Mouse (Mus musculus) neural tube, embryonic 13.5 days (tissue): ENCODE results near the gene 4930568D16Rik. TPM values are rescaled to one million over a fixed set of nuclear protein-coding genes. Genes with fewer than 3 reads are reported as not detected.

Experiments used
- ATAC-seq: fragments of 200-750 bp; cut with Nextera tagmentation; 2 replicates; pipeline ENCODE4 v1.8.0; 2017; ENCODE audit warnings: low read depth, mild to moderate bottlenecking, moderate TSS enrichment, moderate library complexity
- H3K27ac ChIP-seq: fragments of 300-500 bp; sonication (generic); replicated peaks from 2 replicates; pipeline ENCODE4 v1.5.1; 2015; ENCODE audit warnings: moderate library complexity, mild to moderate bottlenecking, inconsistent platforms
- H3K27me3 ChIP-seq: fragments of 300-500 bp; sonication (generic); 2 replicates; pipeline ENCODE4 v1.6.1; 2015; ENCODE audit warnings: mild to moderate bottlenecking, inconsistent platforms
- H3K36me3 ChIP-seq: fragments of 300-500 bp; sonication (generic); 2 replicates; pipeline ENCODE4 v1.6.1; 2015; ENCODE audit warnings: mild to moderate bottlenecking, inconsistent platforms
- H3K4me1 ChIP-seq: fragments of 300-500 bp; sonication (generic); replicated peaks from 2 replicates; pipeline ENCODE4 v1.6.1; 2015; ENCODE audit warnings: inconsistent platforms
- H3K4me2 ChIP-seq: fragments of 300-500 bp; sonication (generic); 2 replicates; pipeline ENCODE4 v1.6.1; 2015; ENCODE audit warnings: inconsistent platforms, mild to moderate bottlenecking, moderate library complexity
- H3K4me3 ChIP-seq: fragments of 300-500 bp; sonication (generic); 2 replicates; pipeline ENCODE4 v1.5.1; 2015; ENCODE audit warnings: mild to moderate bottlenecking, inconsistent platforms
- H3K9ac ChIP-seq: fragments of 300-500 bp; sonication (generic); 2 replicates; pipeline ENCODE4 v1.6.1; 2015; ENCODE audit warnings: moderate library complexity, mild to moderate bottlenecking, inconsistent platforms
- H3K9me3 ChIP-seq: fragments of 300-500 bp; sonication (generic); 2 replicates; pipeline ENCODE4 v1.6.1; 2016; ENCODE audit warnings: inconsistent platforms
- WGBS: fragments of 180-500 bp; shearing (Covaris S2); methylation state at CpG from one replicate; pipeline ENCODE4 v1.1.7; 2015; 5-methylcytosine and 5-hydroxymethylcytosine counted together
- polyA plus RNA-seq: library from polyadenylated mRNA; unstranded; fragments of >200 nt; fragmentation: Nextera tagmentation; extraction: Ambion mirVana; gene quantifications from 2 replicates; pipeline ENCODE4 v1.2.1, GENCODE M21; 2015

The 4930568D16Rik gene
- not detected in 2 replicates for polyA plus RNA-seq

DNA sequence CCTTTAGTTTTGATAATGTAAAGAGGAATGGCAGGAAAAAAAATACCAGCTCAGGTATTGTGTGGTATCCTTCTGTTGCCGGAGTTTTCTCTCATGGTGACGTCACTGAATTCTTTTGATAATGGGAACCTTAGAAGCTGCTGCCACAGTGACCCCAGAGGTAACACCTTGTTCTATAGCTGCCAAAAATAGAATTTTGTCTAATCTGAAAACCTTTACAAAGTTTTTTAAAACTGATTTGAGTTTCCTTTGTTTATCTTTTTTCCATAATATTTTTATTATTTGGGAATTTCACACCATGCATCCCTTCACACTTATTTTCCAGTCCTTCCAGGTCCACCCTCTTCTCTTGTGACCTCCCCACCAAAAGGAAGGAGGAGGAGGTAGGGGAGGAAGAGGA is at the start of gene 4930568D16Rik:
Gene 4930568D16Rik, minus strand, starts transcription at position 101 of the 400 bp plus-strand sequence.
- Histone ChIP-seq H3K4me3 (no peak within 1 kb of the TSS), H3K36me3 (no peaks in the 10 kb centered on the region), H3K4me2 (no peak within 1 kb of the TSS), H3K27ac (no peak within 1 kb of the TSS), H3K27me3 (no peaks in the 10 kb centered on the region), H3K9ac (no peak within 1 kb of the TSS), H3K4me1 (no peaks in the 10 kb centered on the region), H3K9me3 (no peaks in the 10 kb centered on the region)
- WGBS = 87% methylated on average over 2 of the region's 2 CpGs
- ATAC-seq = no peak

DNA sequence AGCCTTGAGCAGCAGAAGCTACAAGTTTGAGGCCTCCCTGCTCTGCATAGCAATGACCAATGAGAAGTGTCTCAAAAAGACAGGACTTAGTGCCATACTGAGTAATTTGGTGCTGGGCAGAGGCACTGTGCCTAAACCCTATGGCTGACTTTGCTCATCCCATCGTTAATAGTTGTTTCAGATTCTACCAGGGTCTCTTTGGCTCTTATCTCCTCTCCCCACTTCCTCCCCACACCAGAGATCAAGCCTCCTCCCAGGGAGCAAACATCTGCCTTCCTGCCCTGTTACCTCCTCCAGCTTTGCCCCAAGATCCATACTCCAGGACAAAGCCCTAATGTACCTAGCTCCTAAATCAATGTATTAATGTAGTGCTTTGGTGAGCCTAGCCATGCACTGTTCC is 49.7 kb upstream of the 4930568D16Rik start:
- Histone ChIP-seq H3K9me3 (no peaks in the 10 kb centered on the region), H3K4me2 (no peak overlapping the region), H3K9ac (no peak overlapping the region), H3K27ac (no peak overlapping the region), H3K27me3 (no peaks in the 10 kb centered on the region), H3K4me3 (no peak overlapping the region), H3K36me3 (0 out of 2 replicates have a peak, but pooled peaks cover 4% of the 10 kb centered on the region), H3K4me1 (no peaks in the 10 kb centered on the region)
- no peak for ATAC-seq
- WGBS = 83% methylated on average over 1 of the region's 1 CpGs

DNA sequence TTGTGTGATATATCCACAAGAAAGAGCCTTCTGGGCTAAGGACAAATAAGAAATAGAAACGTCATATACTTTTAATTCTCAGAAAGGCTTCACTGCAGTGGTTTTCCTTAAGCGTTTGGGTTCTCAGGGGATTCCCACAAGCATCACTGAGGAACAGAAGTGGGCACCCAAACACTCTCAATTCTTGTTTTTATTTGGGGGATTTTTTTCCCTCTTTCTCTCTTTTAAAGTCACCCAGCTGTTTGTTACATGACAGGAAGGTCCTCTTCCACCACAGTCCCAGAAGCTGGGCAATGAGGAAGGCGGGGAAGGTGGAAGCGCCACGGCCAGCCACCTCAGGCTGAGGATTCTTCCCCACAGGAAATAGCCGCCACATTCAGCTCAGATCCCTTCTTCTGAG is 48.9 kb upstream of the 4930568D16Rik start:
- Histone ChIP-seq H3K9me3 (no peaks in the 10 kb centered on the region), H3K36me3 (0 out of 2 replicates have a peak, but pooled peaks cover 4% of the 10 kb centered on the region), H3K4me1 (no peaks in the 10 kb centered on the region), H3K9ac (no peak overlapping the region), H3K4me2 (no peak overlapping the region), H3K27me3 (no peaks in the 10 kb centered on the region), H3K27ac (no peak overlapping the region), H3K4me3 (no peak overlapping the region)
- ATAC-seq = no peak
- 91% methylated on average over 6 of the region's 6 CpGs for WGBS

DNA sequence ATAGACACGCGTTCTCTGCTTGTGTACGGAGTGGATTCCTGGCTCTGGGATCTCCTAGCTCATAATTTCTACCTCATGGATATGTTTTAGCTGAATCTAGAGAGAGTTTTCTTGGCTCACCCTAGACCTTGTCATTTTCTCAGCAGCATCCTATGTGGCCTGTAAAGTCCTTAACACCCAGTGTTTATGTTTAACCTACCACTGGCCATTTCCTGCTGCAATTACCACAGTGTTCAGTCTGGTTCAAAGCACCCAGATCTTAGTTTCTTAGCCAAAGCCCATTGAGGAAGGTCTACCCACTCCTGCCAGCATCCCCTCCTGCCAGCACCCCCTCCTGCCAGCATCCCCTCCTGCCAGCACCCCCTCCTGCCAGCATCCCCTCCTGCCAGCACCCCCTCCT is 45.3 kb upstream of the 4930568D16Rik start:
- WGBS = 97% methylated on average over 3 of the region's 3 CpGs
- no peak overlapping the region for H3K4me2 ChIP-seq
- ATAC-seq = no peak
- H3K9ac ChIP-seq = no peak overlapping the region
- H3K9me3 ChIP-seq = no peaks in the 10 kb centered on the region
- no peaks in the 10 kb centered on the region for H3K36me3 ChIP-seq
- no peaks in the 10 kb centered on the region for H3K27me3 ChIP-seq
- no peak overlapping the region for H3K27ac ChIP-seq
- no peak overlapping the region for H3K4me3 ChIP-seq
- H3K4me1 ChIP-seq = no peaks in the 10 kb centered on the region

DNA sequence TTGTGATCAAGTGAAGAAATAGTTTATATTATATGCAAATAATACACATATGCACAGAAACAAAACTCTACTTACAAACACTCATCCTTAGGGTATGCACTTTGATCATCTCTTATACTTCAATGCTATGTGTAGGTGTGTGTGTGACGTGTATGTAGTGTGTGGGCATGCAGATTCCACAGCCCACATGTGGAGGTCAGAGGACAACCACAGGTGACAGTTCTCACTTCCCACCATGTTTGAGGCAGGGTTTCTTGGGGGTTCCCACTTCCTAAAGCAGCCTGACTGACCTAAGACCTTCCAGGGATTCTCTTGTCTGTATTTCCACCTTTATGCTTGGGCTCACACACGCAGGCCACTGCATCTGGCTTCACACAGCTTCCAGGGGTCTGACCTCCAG is 44.7 kb upstream of the 4930568D16Rik start:
- Histone ChIP-seq H3K4me1 (no peaks in the 10 kb centered on the region), H3K36me3 (no peaks in the 10 kb centered on the region), H3K27ac (no peak overlapping the region), H3K9me3 (no peaks in the 10 kb centered on the region), H3K27me3 (no peaks in the 10 kb centered on the region), H3K4me3 (no peak overlapping the region), H3K4me2 (no peak overlapping the region), H3K9ac (no peak overlapping the region)
- 83% methylated on average over 2 of the region's 2 CpGs for WGBS
- no peak for ATAC-seq

DNA sequence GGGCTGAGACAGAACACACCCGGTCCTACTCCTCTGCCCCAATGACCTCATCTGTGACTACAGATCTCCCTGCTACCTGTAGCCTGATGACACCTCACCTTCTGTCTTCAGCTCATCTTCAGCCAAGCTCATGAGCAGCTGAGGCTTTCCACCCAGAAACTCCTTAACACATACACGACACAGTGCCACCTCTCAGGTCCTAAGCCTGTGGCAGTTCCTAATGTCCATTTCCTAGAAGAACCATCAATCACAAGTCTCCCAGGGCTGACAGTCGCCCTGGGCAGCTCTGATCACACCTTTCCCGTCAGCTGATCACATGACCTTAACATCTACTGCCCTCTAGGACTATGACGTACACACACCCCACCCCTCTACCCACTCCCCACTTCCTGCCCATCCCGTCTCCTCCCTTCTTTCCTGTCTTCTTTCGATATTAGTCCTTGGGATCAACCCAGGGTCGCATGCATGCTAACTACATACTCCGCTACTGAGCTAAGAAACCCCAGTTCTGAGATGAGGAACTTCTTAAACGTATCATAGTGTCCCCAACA is 44.2 kb upstream of the 4930568D16Rik start:
- H3K4me3 ChIP-seq = no peak overlapping the region
- no peaks in the 10 kb centered on the region for H3K4me1 ChIP-seq
- no peaks in the 10 kb centered on the region for H3K27me3 ChIP-seq
- H3K9ac ChIP-seq = no peak overlapping the region
- H3K36me3 ChIP-seq = no peaks in the 10 kb centered on the region
- no peaks in the 10 kb centered on the region for H3K9me3 ChIP-seq
- no peak overlapping the region for H3K4me2 ChIP-seq
- no peak overlapping the region for H3K27ac ChIP-seq
- WGBS = 85% methylated on average over 10 of the region's 10 CpGs
- ATAC-seq = no peak

DNA sequence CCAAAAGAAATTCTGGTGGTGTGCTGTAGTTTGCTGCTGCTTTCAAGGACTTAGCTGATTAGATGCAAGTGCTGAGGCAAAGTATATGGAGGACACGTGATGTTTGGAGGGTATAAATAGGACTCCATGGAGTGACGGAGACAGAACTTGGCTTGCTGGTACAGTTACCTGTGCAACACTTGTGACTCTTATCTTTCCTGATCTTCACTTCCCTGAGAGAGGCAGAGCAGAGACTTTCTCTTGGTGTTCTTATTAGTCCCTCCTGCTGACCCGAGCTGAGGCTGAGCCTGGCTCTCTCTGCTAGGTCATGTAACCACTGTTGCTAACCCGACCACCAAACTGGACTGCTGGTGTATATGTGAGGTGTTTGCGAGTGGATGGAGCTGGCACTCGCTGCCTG is 41.9 kb upstream of the 4930568D16Rik start:
- ATAC-seq = no peak
- H3K4me3 ChIP-seq = no peak overlapping the region
- no peak overlapping the region for H3K4me2 ChIP-seq
- H3K9me3 ChIP-seq = no peaks in the 10 kb centered on the region
- H3K36me3 ChIP-seq = no peaks in the 10 kb centered on the region
- no peaks in the 10 kb centered on the region for H3K4me1 ChIP-seq
- 92% methylated on average over 6 of the region's 6 CpGs for WGBS
- no peaks in the 10 kb centered on the region for H3K27me3 ChIP-seq
- no peak overlapping the region for H3K9ac ChIP-seq
- H3K27ac ChIP-seq = no peak overlapping the region

DNA sequence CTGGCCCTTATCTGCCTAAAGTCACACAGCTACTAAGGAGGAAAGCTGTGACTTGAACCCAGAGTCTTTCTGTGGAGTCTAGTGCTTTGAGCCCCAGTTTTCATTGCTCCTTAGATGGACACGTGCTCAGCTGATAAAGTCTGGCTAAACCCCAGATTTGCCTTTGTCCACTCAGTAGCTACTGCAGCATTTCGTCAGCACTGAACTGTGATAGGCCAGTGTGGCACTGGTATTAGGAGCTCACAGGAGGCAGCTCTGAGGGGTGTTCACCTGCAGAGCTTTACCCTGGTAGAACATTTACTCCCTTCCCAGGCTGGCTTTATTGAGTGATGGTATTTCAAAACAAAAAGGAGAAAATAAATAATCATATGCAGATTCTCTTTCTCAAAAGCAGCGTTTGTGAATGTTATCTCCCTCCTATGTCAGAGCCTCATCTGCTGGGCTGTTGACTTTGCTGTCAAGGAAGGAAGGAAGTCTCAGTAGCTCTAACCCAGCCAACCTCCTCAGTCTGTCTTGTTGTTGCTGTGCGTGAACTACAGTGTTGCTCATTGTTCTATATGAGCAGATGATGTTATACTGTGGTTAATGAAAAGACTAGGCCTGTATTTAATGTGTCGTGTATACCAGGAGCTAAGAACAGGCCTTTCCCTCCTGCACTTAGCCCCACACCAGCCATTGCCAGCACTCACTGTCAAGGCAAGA is 41.0 kb upstream of the 4930568D16Rik start:
- ATAC-seq = no peak
- 87% methylated on average over 5 of the region's 5 CpGs for WGBS
- Histone ChIP-seq H3K36me3 (no peaks in the 10 kb centered on the region), H3K4me2 (no peak overlapping the region), H3K4me3 (no peak overlapping the region), H3K4me1 (no peaks in the 10 kb centered on the region), H3K27ac (no peak overlapping the region), H3K27me3 (no peaks in the 10 kb centered on the region), H3K9me3 (no peaks in the 10 kb centered on the region), H3K9ac (no peak overlapping the region)

DNA sequence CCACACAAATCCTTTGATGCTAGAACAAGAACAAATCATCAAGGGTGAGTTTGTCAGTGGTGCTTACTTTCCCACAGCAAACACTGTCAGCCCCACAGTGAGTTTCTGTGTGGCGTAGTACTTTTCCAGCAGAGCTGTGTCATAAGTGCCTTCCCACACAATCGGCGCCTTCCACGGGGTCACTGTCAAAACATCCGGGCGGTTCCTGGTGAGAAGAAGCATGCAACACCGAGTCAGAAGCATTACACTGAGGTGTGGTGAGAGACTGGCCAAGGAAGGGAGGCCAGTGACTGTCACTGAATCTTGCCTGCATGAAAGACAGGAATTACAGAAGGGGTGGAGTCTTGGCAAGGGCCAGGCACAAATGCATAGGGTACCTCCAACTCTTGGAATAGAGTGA is 40.3 kb upstream of the 4930568D16Rik start:
- Histone ChIP-seq H3K36me3 (no peaks in the 10 kb centered on the region), H3K4me2 (no peak overlapping the region), H3K4me3 (no peak overlapping the region), H3K27ac (no peak overlapping the region), H3K4me1 (no peaks in the 10 kb centered on the region), H3K9me3 (no peaks in the 10 kb centered on the region), H3K27me3 (no peaks in the 10 kb centered on the region), H3K9ac (no peak overlapping the region)
- WGBS = 76% methylated on average over 7 of the region's 7 CpGs
- no peak for ATAC-seq

DNA sequence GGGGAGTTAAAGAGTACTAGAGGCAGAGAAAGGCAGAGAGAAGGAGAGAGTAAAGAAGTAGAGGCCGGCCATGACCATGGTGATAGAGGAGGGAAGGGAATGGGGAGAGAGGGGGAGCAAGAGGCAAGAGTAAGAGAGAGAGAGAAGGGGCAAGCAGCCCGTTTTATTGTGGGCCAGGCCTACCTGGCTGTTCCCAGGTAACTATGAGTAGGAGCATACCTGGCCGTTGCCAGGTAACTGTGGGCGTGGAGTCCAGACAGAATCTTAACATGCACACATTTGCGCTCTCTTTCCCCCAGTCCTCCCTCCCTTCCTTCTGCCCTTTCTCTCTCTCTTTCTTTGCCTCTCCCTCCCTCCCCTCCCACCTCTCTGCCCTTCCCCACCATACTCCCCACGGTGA is 39.7 kb upstream of the 4930568D16Rik start:
- WGBS = 86% methylated on average over 6 of the region's 6 CpGs

DNA sequence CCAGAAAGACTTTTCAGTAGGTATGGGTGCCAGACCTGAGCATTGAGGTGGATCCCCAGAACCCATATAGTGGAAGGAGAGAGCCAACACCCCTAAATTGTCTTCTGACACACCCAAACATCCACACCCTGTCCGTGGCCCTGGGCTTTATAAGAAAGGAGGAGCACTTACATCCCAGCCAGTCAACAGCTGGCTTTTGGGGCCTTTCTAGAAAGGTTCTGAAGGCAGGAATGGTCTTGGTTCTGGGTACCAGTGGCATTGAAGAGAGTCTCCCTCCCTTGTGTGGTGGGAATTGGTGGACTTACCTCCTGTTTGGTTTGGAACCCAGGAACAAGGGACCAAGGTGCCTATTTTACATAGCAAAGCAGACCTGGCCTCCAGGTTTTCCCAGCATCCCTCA is 39.1 kb upstream of the 4930568D16Rik start:
- 75% methylated on average over 1 of the region's 1 CpGs for WGBS
- ATAC-seq = no peak
- no peaks in the 10 kb centered on the region for H3K27me3 ChIP-seq

More for the DNA sequence above, 39.7 kb upstream of the 4930568D16Rik start:
- no peak overlapping the region for H3K9ac ChIP-seq
- no peaks in the 10 kb centered on the region for H3K4me1 ChIP-seq
- H3K27me3 ChIP-seq = no peaks in the 10 kb centered on the region
- H3K4me3 ChIP-seq = no peak overlapping the region
- no peaks in the 10 kb centered on the region for H3K9me3 ChIP-seq
- H3K27ac ChIP-seq = no peak overlapping the region
- H3K36me3 ChIP-seq = no peaks in the 10 kb centered on the region
- no peak overlapping the region for H3K4me2 ChIP-seq
- no peak for ATAC-seq

DNA sequence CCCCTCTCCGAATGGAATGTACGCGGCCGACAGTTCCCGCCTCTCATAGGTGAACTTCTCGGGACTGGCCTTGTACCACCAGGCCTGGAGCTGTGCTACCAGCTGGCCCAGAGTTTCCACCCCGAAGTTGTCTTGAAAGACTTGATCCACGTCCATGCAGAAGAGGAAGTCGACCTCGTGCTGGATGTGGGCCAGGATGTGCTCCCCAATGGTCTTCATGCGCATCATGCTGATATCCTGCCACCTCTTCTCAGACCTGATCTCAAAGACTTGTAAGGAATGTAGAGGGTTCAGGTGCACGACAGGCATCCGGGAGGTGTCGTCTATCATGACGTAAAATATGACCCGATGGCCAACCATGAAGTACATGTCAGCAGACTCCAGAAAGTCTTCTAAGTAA is 34.9 kb upstream of the 4930568D16Rik start:
- ATAC-seq = no peak
- H3K9ac ChIP-seq = no peak overlapping the region
- WGBS = 93% methylated on average over 16 of the region's 16 CpGs
- H3K4me1 ChIP-seq = no peaks in the 10 kb centered on the region
- no peaks in the 10 kb centered on the region for H3K27me3 ChIP-seq
- no peak overlapping the region for H3K27ac ChIP-seq
- no peaks in the 10 kb centered on the region for H3K36me3 ChIP-seq
- H3K4me3 ChIP-seq = no peak overlapping the region
- no peaks in the 10 kb centered on the region for H3K9me3 ChIP-seq
- H3K4me2 ChIP-seq = no peak overlapping the region

More for the DNA sequence above, 39.1 kb upstream of the 4930568D16Rik start:
- H3K4me1 ChIP-seq = no peaks in the 10 kb centered on the region
- H3K36me3 ChIP-seq = no peaks in the 10 kb centered on the region
- H3K9ac ChIP-seq = no peak overlapping the region
- H3K4me2 ChIP-seq = no peak overlapping the region
- no peak overlapping the region for H3K4me3 ChIP-seq
- H3K9me3 ChIP-seq = no peaks in the 10 kb centered on the region
- no peak overlapping the region for H3K27ac ChIP-seq

DNA sequence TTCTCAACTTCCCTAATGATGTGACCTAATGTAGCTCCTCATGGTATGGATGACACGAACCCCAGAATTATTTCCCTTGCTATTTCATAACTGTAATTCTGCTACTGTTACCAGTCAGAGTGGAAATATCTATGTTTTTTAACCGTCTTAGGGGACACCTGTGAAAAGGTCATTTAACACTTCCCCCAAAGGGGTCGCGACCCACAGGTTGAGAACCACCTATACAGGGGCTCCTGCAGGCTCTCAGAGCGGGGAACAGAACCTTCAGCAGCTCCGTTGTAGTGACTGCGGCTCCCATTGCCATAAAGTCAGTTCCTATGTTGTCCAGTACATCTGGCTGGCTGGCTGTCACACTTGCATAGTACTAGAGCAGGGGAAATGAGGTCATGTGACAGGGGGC is 33.2 kb upstream of the 4930568D16Rik start:
- 85% methylated on average over 7 of the region's 7 CpGs for WGBS
- no peak for ATAC-seq

More for the DNA sequence above, 33.2 kb upstream of the 4930568D16Rik start:
- Histone ChIP-seq H3K9me3 (no peaks in the 10 kb centered on the region), H3K4me3 (no peak overlapping the region), H3K9ac (no peak overlapping the region), H3K27me3 (no peaks in the 10 kb centered on the region), H3K4me2 (no peak overlapping the region), H3K4me1 (no peaks in the 10 kb centered on the region), H3K27ac (no peak overlapping the region), H3K36me3 (no peaks in the 10 kb centered on the region)
